Mouse (Mus musculus) cortical plate, adult 2 months (tissue): Measurements from ENCODE around the gene Kifc5b.

ENCODE experiments used
- CTCF ChIP-seq: fragments of 200-500 bp; IDR thresholded peaks from 2 replicates; pipeline ENCODE4 v1.5.1; 2011; ENCODE audit warnings: mild to moderate bottlenecking, control low read depth, low read length; ENCODE audit not compliant: insufficient read depth; ENCODE audit errors: extremely low read depth
- POLR2A ChIP-seq: fragments of 200-500 bp; IDR thresholded peaks from 2 replicates; pipeline ENCODE4 v1.6.1; 2011; ENCODE audit warnings: mild to moderate bottlenecking, low read length, control low read depth; ENCODE audit not compliant: insufficient read depth; ENCODE audit errors: extremely low read depth

DNA sequence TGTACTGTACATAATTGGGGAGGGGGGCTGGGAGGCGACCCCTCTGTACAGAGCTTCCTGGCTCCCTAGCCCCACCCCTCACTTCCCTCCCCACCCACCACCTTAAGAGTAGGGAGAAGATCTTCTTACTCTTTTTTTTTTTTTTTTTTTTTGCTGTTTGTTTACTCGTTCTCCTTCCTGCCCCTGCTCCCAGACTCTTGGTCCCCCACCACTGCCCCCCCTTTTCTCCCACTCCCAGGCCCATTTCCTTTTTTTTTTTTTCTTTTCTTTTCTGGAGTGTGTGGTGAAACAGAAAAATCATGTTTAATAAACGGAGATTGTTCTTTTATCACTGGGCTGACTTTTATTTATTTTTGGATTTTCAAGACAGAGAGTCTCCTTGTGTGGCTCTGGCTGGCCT, 55.2 kb downstream of the Kifc5b start:
- TF ChIP-seq CTCF: no peak
- TF ChIP-seq POLR2A: no peak
